Mouse (Mus musculus) heart, postnatal 0 days (tissue): ENCODE measurements around the gene Faap20. TPM values are rescaled to one million over a fixed set of nuclear protein-coding genes. Genes with fewer than 3 reads are reported as not detected.

Experiments
- ATAC-seq: fragments of 200-750 bp; cut with Nextera tagmentation; 2 replicates; pipeline ENCODE4 v1.8.0; 2017; ENCODE audit warnings: low read depth, moderate number of reproducible peaks, moderate library complexity; ENCODE audit not compliant: insufficient read depth
- DNase-seq: peaks from one replicate; pipeline ENCODE4 v3.0.0-alpha.2; 2016; ENCODE audit warnings: low spot score
- H3K27ac ChIP-seq: fragments of 300-500 bp; sonication (generic); 2 replicates; pipeline ENCODE4 v1.5.1; 2014; ENCODE audit warnings: low read depth, mild to moderate bottlenecking
- H3K27me3 ChIP-seq: fragments of 300-500 bp; sonication (generic); 2 replicates; pipeline ENCODE4 v1.6.1; 2014; ENCODE audit warnings: low read length, mixed read lengths; ENCODE audit not compliant: control insufficient read depth, insufficient read depth
- H3K36me3 ChIP-seq: fragments of 300-500 bp; sonication (generic); replicated peaks from 2 replicates; pipeline ENCODE4 v1.6.1; 2014; ENCODE audit warnings: low read length, mixed read lengths; ENCODE audit not compliant: control insufficient read depth, insufficient read depth
- H3K4me1 ChIP-seq: fragments of 300-500 bp; sonication (generic); 2 replicates; pipeline ENCODE4 v1.6.1; 2014; ENCODE audit warnings: antibody characterized with exemption; ENCODE audit not compliant: control insufficient read depth, insufficient read depth
- H3K4me2 ChIP-seq: fragments of 300-500 bp; sonication (generic); 2 replicates; pipeline ENCODE4 v1.6.1; 2014; ENCODE audit warnings: low read depth, mild to moderate bottlenecking, low read length, moderate library complexity
- H3K4me3 ChIP-seq: fragments of 300-500 bp; sonication (generic); 2 replicates; pipeline ENCODE4 v1.5.1; 2014; ENCODE audit warnings: low read depth, low read length
- H3K9ac ChIP-seq: fragments of 300-500 bp; sonication (generic); replicated peaks from 2 replicates; pipeline ENCODE4 v1.6.1; 2014; ENCODE audit warnings: low read depth, low read length, mixed read lengths
- H3K9me3 ChIP-seq: fragments of 300-500 bp; sonication (generic); replicated peaks from 2 replicates; pipeline ENCODE4 v1.6.1; 2016; ENCODE audit warnings: low read length; ENCODE audit not compliant: control insufficient read depth
- CTCF ChIP-seq: IDR thresholded peaks from 2 replicates; pipeline ENCODE4 v1.5.1; 2016; ENCODE audit warnings: antibody characterized with exemption, control low read depth, low read depth
- EP300 ChIP-seq: IDR thresholded peaks from 2 replicates; pipeline ENCODE4 v1.6.1; 2016; ENCODE audit warnings: antibody characterized with exemption, low read depth
- WGBS: fragments of 180-500 bp; shearing (Covaris S2); extraction: QIAGEN DNeasy Blood & Tissue Kit; methylation state at CpG from one replicate; pipeline ENCODE4 v1.1.7; 2014; 5-methylcytosine and 5-hydroxymethylcytosine counted together
- polyA plus RNA-seq: library from polyadenylated mRNA; unstranded; fragments of >200 nt; fragmentation: Nextera tagmentation; extraction: Ambion mirVana; gene quantifications from 2 replicates; pipeline ENCODE4 v1.2.1, GENCODE M21; 2015
- total RNA-seq: library from RNA; depleted of rRNA; stranded (reverse); fragments of >200 nt; gene quantifications from 2 replicates; pipeline ENCODE4 v1.2.3, GENCODE M21; 2014; ENCODE audit warnings: low replicate concordance

Faap20 gene
- total and polyA plus RNA-seq, 2 experiments from 2014 or later = 45.8 to 48.1 TPM

DNA sequence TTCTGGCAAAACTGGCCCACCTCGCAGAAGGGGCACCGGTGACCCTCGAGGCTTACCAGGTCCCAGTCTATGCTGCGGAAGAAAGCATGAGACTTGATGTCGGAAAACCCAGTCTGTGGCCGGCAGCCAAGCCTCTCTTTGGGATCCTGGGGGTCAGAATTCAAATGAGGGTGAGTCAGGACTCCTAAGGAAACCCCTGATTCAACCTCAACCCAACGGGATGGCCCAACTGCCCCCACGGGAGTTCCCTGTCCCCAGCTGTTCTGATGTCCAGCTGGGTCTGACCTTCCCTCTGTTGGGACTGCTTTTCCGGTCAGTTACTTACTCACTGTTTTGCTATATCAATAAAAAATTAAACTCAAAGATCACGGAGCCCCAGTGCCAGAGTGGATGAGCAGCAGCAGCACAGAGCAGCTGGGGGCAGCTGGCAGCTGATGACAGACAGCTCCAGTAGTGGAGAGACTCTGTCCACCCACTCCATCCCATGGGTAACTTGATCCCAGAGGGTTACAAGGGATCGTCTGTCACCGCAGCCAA is 18.1 kb downstream of the Faap20 start:
- H3K4me2 ChIP-seq = no peak overlapping the region
- peak; percentile 22; the same call in 1 of the 2 replicates for ATAC-seq
- 51% methylated on average over 12 of the region's 12 CpGs for WGBS

DNA sequence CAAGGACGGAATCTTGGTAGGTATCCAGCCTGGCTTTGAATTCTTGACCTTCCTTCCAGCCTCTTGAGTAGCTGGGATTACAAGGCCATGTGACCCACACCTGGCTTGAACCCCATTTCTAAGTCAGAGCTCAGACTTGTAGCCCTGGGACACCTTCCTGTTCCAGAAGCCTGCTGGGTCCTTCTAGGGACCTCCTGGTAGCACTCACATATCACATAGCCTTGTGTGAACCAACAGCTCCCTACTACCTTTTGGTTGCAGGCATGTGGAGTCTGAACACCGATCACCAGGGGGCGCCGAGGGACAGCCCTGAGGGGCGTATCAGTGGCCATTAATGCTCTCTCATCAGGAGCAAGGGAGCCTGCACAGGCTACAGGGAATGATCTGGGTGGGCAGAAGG is 18.8 kb downstream of the Faap20 start:
- Histone ChIP-seq H3K9me3 (no peaks in the 10 kb centered on the region), H3K4me2 (no peak overlapping the region), H3K36me3 (no peaks in the 10 kb centered on the region), H3K27me3 (no peaks in the 10 kb centered on the region), H3K4me1 (0 out of 2 replicates have a peak, but pooled peaks cover 5% of the 10 kb centered on the region), H3K9ac (no peak overlapping the region), H3K4me3 (no peak overlapping the region), H3K27ac (no peak overlapping the region)
- no peak for TF ChIP-seq EP300
- peak; percentile 65 for TF ChIP-seq CTCF
- DNase-seq (peak; percentile 49), ATAC-seq (peak; percentile 57)
- WGBS = 24% methylated on average over 5 of the region's 5 CpGs

More for the DNA sequence above, 18.1 kb downstream of the Faap20 start:
- H3K9ac ChIP-seq = no peak overlapping the region
- no peaks in the 10 kb centered on the region for H3K27me3 ChIP-seq
- no peaks in the 10 kb centered on the region for H3K9me3 ChIP-seq
- TF ChIP-seq EP300 (no peak), CTCF (no peak)
- no peak for DNase-seq
- H3K4me3 ChIP-seq = no peak overlapping the region
- no peaks in the 10 kb centered on the region for H3K36me3 ChIP-seq
- no peak overlapping the region for H3K27ac ChIP-seq
- H3K4me1 ChIP-seq = 0 out of 2 replicates have a peak, but pooled peaks cover 5% of the 10 kb centered on the region

- Histone ChIP-seq H3K4me3 (no peak overlapping the region), H3K4me1 (no peaks in the 10 kb centered on the region), H3K9me3 (no peaks in the 10 kb centered on the region), H3K9ac (no peak overlapping the region), H3K27me3 (no peaks in the 10 kb centered on the region), H3K4me2 (no peak overlapping the region), H3K36me3 (no peaks in the 10 kb centered on the region), H3K27ac (no peak overlapping the region)
- TF ChIP-seq CTCF (no peak), EP300 (no peak)
- WGBS = 44% methylated on average over 5 of the region's 5 CpGs
- ATAC-seq (no peak), DNase-seq (no peak)
Measured at GRCm38 (mm10) chr4:155274451-155274850, 24.8 kb downstream of the Faap20 start.

DNA sequence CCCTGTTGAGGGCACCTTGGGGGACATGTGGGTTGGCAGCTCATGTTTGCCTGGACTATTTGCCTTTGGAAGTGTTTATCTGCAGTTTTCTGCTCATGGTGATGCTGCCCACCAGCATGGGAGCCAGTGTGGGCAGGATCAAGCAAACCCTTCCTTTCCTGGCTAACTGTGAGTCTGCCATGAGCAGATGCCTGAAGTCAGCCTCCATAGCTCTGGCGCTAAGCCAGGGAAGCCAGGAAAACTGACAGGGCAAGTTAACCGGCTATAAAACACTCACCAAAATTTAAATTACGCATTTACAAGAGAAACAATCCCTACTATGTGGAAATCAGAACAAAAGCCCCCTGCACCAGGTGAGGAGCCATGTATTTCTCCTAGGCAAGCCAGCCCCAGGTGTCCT is 25.2 kb downstream of the Faap20 start:
- no peak for ATAC-seq
- H3K4me1 ChIP-seq = no peaks in the 10 kb centered on the region
- H3K9ac ChIP-seq = no peak overlapping the region
- no peak overlapping the region for H3K4me2 ChIP-seq
- H3K27me3 ChIP-seq = no peaks in the 10 kb centered on the region
- WGBS = 56% methylated on average over 3 of the region's 3 CpGs
- H3K4me3 ChIP-seq = no peak overlapping the region
- DNase-seq = no peak
- H3K36me3 ChIP-seq = no peaks in the 10 kb centered on the region
- H3K9me3 ChIP-seq = no peaks in the 10 kb centered on the region
- no peak overlapping the region for H3K27ac ChIP-seq
- TF ChIP-seq EP300 (no peak), CTCF (no peak)

DNA sequence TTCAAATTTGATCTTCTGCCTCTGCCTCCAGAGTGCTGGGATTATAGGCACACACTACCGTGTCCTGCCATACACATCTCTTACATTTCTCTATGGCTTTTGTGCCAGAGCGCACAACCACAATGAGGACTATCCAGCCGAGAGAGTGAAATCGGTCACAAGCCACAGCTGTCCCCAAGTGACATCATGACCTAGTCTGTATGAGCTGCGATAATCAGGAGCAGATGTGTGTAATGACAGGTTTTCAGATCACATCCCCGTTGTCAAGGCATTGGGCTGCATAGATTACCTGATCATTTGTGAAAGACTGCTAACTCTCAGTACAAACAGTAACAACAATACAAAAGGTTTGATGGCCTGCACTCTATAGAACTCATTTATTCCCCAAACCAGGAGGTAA is 28.4 kb downstream of the Faap20 start:
- 72% methylated on average over 6 of the region's 6 CpGs for WGBS
- no peaks in the 10 kb centered on the region for H3K27me3 ChIP-seq
- TF ChIP-seq CTCF = no peak
- TF ChIP-seq EP300 = no peak
- H3K4me2 ChIP-seq = no peak overlapping the region
- H3K9ac ChIP-seq = no peak overlapping the region
- no peak for DNase-seq
- no peaks in the 10 kb centered on the region for H3K36me3 ChIP-seq
- no peaks in the 10 kb centered on the region for H3K9me3 ChIP-seq
- H3K4me1 ChIP-seq = peaks cover 8% of the 10 kb centered on the region
- ATAC-seq = no peak
- no peak overlapping the region for H3K27ac ChIP-seq
- no peak overlapping the region for H3K4me3 ChIP-seq

DNA sequence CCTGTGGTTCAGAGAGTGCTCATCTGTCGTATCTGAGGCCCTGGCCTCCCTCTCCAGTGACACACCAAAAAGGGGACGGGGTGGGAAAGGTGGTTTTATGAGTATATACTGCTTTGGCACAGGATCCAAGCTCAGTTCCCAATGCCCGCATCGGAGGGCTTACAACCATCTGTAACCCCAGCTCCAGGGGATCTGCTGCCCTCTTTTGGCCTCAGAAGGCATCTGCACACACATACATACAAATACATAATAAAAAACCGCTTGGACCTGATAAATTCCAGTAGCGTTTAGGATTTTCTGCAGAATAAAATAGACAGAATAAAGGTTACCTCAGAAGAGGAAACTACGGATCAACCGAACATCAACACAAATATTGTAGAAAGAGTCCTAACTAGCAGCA is 29.5 kb downstream of the Faap20 start:
- H3K27ac ChIP-seq = no peak overlapping the region
- no peak for DNase-seq
- H3K36me3 ChIP-seq = no peaks in the 10 kb centered on the region
- no peak overlapping the region for H3K9ac ChIP-seq
- H3K4me3 ChIP-seq = no peak overlapping the region
- no peak for ATAC-seq
- H3K9me3 ChIP-seq = no peaks in the 10 kb centered on the region
- WGBS = 75% methylated on average over 8 of the region's 8 CpGs
- no peak overlapping the region for H3K4me2 ChIP-seq
- TF ChIP-seq EP300 (no peak), CTCF (no peak)
- H3K27me3 ChIP-seq = no peaks in the 10 kb centered on the region
- H3K4me1 ChIP-seq = peaks cover 8% of the 10 kb centered on the region
